21 mouse cellular contexts compared by ENCODE assay signal in the genomic region with DNA sequence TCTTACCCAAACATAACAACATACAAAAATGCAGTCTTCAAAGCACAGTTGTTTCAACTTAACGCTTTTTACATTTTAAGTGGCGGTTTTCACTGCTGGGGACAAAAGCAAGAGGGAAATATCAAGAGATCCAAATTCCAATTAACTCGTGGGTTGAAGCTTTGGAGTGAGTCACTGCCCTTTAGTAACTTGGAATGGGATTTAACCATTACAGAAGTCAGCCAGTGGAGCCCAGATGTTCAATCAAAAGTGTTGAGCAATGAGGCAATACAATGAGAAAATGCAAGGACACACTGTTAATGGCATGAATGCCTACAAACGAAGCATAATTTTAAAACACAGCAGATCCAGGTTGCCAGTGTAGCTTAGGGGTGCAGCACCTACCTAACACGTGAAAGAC. TPM values are rescaled to one million over a fixed set of nuclear protein-coding genes. Genes with fewer than 3 reads are reported as not detected.
DNase-seq lines count a peak whose midpoint lies in the region; ATAC-seq and TF ChIP-seq lines count a peak whose summit lies in the region.
"Had no signal": no experiment of that assay in that cellular context is flagged by ENCODE, and none has a peak within 500 bp of the region (broad histone marks: within the 10 kb centered on the region; RNA-seq: fewer than 3 reads in every experiment).

No protein-coding gene starts in this region.

- H3K27me3 ChIP-seq in lung, postnatal 0 days (replicated peaks; ENCODE audit: insufficient read depth, low read length) = no peaks in the 10 kb centered on the region
- H3K27me3 ChIP-seq: embryonic facial prominence, embryonic 15.5 days; liver, embryonic 15.5 days; lung, embryonic 15.5 days had no signal

- 75% methylated on average over 5 of the region's 5 CpGs for WGBS in lung, postnatal 0 days

- TF ChIP-seq CTCF in lung, postnatal 0 days (IDR thresholded peaks at IDR 0.05) = no peak
- TF ChIP-seq CTCF in brain, embryonic 14.5 days (IDR thresholded peaks at IDR 0.05; ENCODE audit: borderline replicate concordance, extremely low read depth, insufficient read depth, insufficient read length) = no peak

- TF ChIP-seq POLR2A in brain, embryonic 14.5 days (IDR thresholded peaks at IDR 0.05; ENCODE audit: borderline replicate concordance, extremely low read depth, insufficient read depth, insufficient read length, poor library complexity, severe bottlenecking) = no peak

- no peaks in the 10 kb centered on the region; the same call in 1 of the 2 replicates for H3K4me1 ChIP-seq in lung, postnatal 0 days (ENCODE audit: insufficient read depth, low read depth, low read length)
- H3K4me1 ChIP-seq: embryonic facial prominence, embryonic 15.5 days had no signal

- H3K9ac ChIP-seq in lung, postnatal 0 days (replicated peaks; ENCODE audit: low read depth) = no peak overlapping the region
- H3K9ac ChIP-seq: embryonic facial prominence, embryonic 15.5 days; liver, embryonic 15.5 days; lung, embryonic 15.5 days had no signal

- no peaks in the 10 kb centered on the region for H3K36me3 ChIP-seq in lung, postnatal 0 days (ENCODE audit: insufficient read depth, low read length)
- H3K36me3 ChIP-seq: embryonic facial prominence, embryonic 15.5 days; lung, embryonic 15.5 days had no signal

- no peak for ATAC-seq in lung, postnatal 0 days
- ATAC-seq in activated CD4-positive, CD25-positive, alpha-beta regulatory T cell, adult 4 months = no peak
- ATAC-seq: intestine, postnatal 0 days had no signal

- TF ChIP-seq EP300 in lung, postnatal 0 days (IDR thresholded peaks at IDR 0.05) = no peak

- no peak overlapping the region for H3K4me2 ChIP-seq in lung, postnatal 0 days (replicated peaks; ENCODE audit: low read depth, low read length)
- H3K4me2 ChIP-seq: embryonic facial prominence, embryonic 15.5 days; heart, embryonic 11.5 days; liver, embryonic 15.5 days; lung, embryonic 15.5 days had no signal

- no peak overlapping the region for H3K27ac ChIP-seq in lung, postnatal 0 days (ENCODE audit: low read length)
- H3K27ac ChIP-seq: embryonic facial prominence, embryonic 15.5 days; liver, embryonic 15.5 days; lung, embryonic 15.5 days; midbrain, embryonic 10.5 days had no signal

- peak; percentile 38 for DNase-seq in lung, postnatal 0 days (ENCODE audit: low spot score)
- no peak for DNase-seq in lung, postnatal 36 days
- DNase-seq in Muller cell, postnatal 12 days (ENCODE audit: inconsistent ontology term) = peak; percentile 57
- peak; percentile 23 for DNase-seq in brain, embryonic 14.5 days (ENCODE audit: low read depth)
- no peak for DNase-seq in thymus, postnatal 0 days (ENCODE audit: low spot score)
- no peak for DNase-seq in lung, postnatal 4 days
- DNase-seq: adrenal gland, postnatal 14 days; cerebellum, adult 9-11 months; gastrocnemius, postnatal 10 days; heart, adult 11 months; kidney, postnatal 36 days; retina, postnatal 1 day; right cerebral cortex, postnatal 25 days; thymus, postnatal 14 days had no signal

- no peak overlapping the region for H3K4me3 ChIP-seq in lung, postnatal 0 days (ENCODE audit: low read depth, low read length)
- H3K4me3 ChIP-seq: embryonic facial prominence, embryonic 15.5 days; liver, embryonic 15.5 days; lung, embryonic 15.5 days; midbrain, embryonic 10.5 days had no signal

- no peaks in the 10 kb centered on the region for H3K9me3 ChIP-seq in lung, postnatal 0 days (ENCODE audit: low read length)
- H3K9me3 ChIP-seq: embryonic facial prominence, embryonic 15.5 days; liver, embryonic 15.5 days; lung, embryonic 15.5 days had no signal

RNA-seq across cellular contexts. Expression of gene Fam126a, which starts 8.8 kb away (rescaled TPM):
- 11.5 and 12.4 TPM in 2 replicates for polyA plus RNA-seq in lung, postnatal 0 days (2015; fragmentation: Nextera tagmentation; extraction: Ambion mirVana)
- 25.2 and 28.5 TPM in 2 replicates for polyA plus RNA-seq in brain, embryonic 14.5 days (2012; rRNA removed)
- 10 to 100 TPM in 1 of 2 experiments, 1 to 10 TPM in 1; 9.3 to 10.1 TPM for polyA plus RNA-seq in activated CD4-positive, CD25-positive, alpha-beta regulatory T cell, adult 4 months (2017; shearing (Covaris generic))
- 8.0 and 8.1 TPM in 2 replicates for polyA plus RNA-seq in thymus, postnatal 0 days (2015; fragmentation: Nextera tagmentation; extraction: Ambion mirVana)

Comparison
In these comparisons a context has a peak if more than half of its experiments do, and no peak if none do; other contexts are left out.
1. DNase-seq: peak in lung, postnatal 0 days (single experiment), Muller cell, postnatal 12 days (single experiment) and brain, embryonic 14.5 days (single experiment); none in lung, postnatal 36 days (single experiment), thymus, postnatal 0 days (single experiment) and lung, postnatal 4 days (0 of 2).